Comparison of ENCODE assay signal across 35 mouse cellular contexts in the genomic region with DNA sequence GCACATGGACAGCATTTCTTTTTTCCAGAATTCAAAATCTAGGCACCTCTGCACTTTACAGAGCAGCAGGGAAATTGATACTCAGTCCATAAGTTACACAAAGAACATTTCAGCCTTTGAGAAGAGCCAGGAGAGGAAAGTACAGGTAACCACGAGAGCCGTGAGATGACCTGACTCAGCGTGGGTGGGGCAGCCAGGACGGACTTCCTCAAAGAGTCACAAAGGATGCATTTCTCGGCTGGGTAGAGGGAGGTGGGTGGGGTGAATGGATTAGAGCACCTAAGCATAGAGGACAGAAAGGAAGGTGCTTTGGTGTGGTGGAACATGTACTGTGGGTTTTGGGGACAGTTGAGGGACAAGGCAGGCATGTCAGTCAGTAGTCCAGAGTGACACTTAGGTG. TPM values are rescaled to one million over a fixed set of nuclear protein-coding genes. Genes with fewer than 3 reads are reported as not detected.
DNase-seq lines count a peak whose midpoint lies in the region; ATAC-seq and TF ChIP-seq lines count a peak whose summit lies in the region.
"Had no signal": no experiment of that assay in that cellular context is flagged by ENCODE, and none has a peak within 500 bp of the region (broad histone marks: within the 10 kb centered on the region; RNA-seq: fewer than 3 reads in every experiment).

No protein-coding gene starts in this region.

- TF ChIP-seq RAD21 in MEL (IDR thresholded peaks at IDR 0.05; ENCODE audit: low read depth, low read length) = no peak

- no peaks in the 10 kb centered on the region for H3K79me2 ChIP-seq in MEL (ENCODE audit: control insufficient read depth, insufficient read depth, low read length, poor library complexity)

- H3K36me3 ChIP-seq in MEL (ENCODE audit: control insufficient read depth in 1 of 2, insufficient read depth in 2 of 2, low read length in 2 of 2) = peaks cover 0 to 2% of the 10 kb centered on the region in 2 experiments; a peak in 2 of 4 replicates
- no peaks in the 10 kb centered on the region for H3K36me3 ChIP-seq in intestine, embryonic 15.5 days
- H3K36me3 ChIP-seq in small intestine, adult 2 months (ENCODE audit: control insufficient read depth, insufficient read depth, low read length) = peaks cover 1% of the 10 kb centered on the region
- H3K36me3 ChIP-seq in hindbrain, postnatal 0 days (ENCODE audit: insufficient read depth, low read length) = no peaks in the 10 kb centered on the region
- no peaks in the 10 kb centered on the region for H3K36me3 ChIP-seq in heart, embryonic 10.5 days
- H3K36me3 ChIP-seq: G1E; hindbrain, embryonic 12.5 days; limb, embryonic 12.5 days; midbrain, embryonic 13.5 days; neural tube, embryonic 15.5 days had no signal

- no peak overlapping the region for H3K4me3 ChIP-seq in MEL (ENCODE audit: control insufficient read depth in 1 of 2, insufficient read depth in 1 of 2, low read depth in 2 of 2, low read length in 2 of 2)
- no peak overlapping the region for H3K4me3 ChIP-seq in intestine, embryonic 15.5 days (replicated peaks)
- H3K4me3 ChIP-seq in small intestine, adult 2 months (ENCODE audit: low read depth, low read length) = no peak overlapping the region
- no peak overlapping the region for H3K4me3 ChIP-seq in hindbrain, postnatal 0 days (ENCODE audit: low read length)
- H3K4me3 ChIP-seq in heart, embryonic 10.5 days = no peak overlapping the region
- H3K4me3 ChIP-seq: erythroblast, embryonic 14.5 days; hindbrain, embryonic 12.5 days; limb, embryonic 12.5 days; midbrain, embryonic 13.5 days; neural tube, embryonic 15.5 days had no signal

- peak; percentile 24 to 45 for DNase-seq in B cell, adult 2 months
- DNase-seq in MEL (ENCODE audit: low read depth, low spot score) = peak; percentile 47
- DNase-seq in frontal cortex, postnatal 14 days (ENCODE audit: low spot score in 2 of 2) = no peak
- DNase-seq in hindbrain, postnatal 0 days (ENCODE audit: low spot score) = no peak
- no peak for DNase-seq in heart, embryonic 10.5 days (ENCODE audit: low spot score)
- no peak for DNase-seq in lung, adult 18-20 months
- DNase-seq: adrenal gland, postnatal 25 days; cerebellum, adult 11-12 months; cerebellum, postnatal 10 days; gastrocnemius, postnatal 14 days; heart, postnatal 36 days; kidney, adult 9 months; kidney, postnatal 10 days; layer of hippocampus, adult 9-11 months; lung, postnatal 4 days; right cerebral cortex, postnatal 25 days; spleen, adult 18-20 months; thymus, postnatal 14 days had no signal

- peaks cover 0 to 8% of the 10 kb centered on the region in 2 experiments; a peak in 3 of 4 replicates for H3K4me1 ChIP-seq in MEL (ENCODE audit: control insufficient read depth in 1 of 2, insufficient read depth in 2 of 2, low read length in 2 of 2)
- peaks cover 3% of the 10 kb centered on the region; the same call in 1 of the 2 replicates for H3K4me1 ChIP-seq in intestine, embryonic 15.5 days (replicated peaks)
- H3K4me1 ChIP-seq in small intestine, adult 2 months (ENCODE audit: control insufficient read depth, insufficient read depth, insufficient read length, low read length) = peaks cover 13% of the 10 kb centered on the region; the same call in 1 of the 2 replicates
- peaks cover 5% of the 10 kb centered on the region; the same call in 1 of the 2 replicates for H3K4me1 ChIP-seq in hindbrain, postnatal 0 days (ENCODE audit: insufficient read depth, low read length)
- H3K4me1 ChIP-seq in heart, embryonic 10.5 days = peaks cover 20% of the 10 kb centered on the region

- ATAC-seq in intestine, embryonic 15.5 days = peak; percentile 19; the same call in 1 of the 2 replicates
- ATAC-seq in hindbrain, postnatal 0 days = no peak
- ATAC-seq: forebrain, embryonic 16.5 days; midbrain, embryonic 13.5 days; Patski had no signal

- 0 out of 4 replicates have a peak, but pooled peaks cover 0 to 3% of the 10 kb centered on the region in 2 experiments for H3K27me3 ChIP-seq in MEL (ENCODE audit: control insufficient read depth in 1 of 2, insufficient read depth in 2 of 2, low read length in 2 of 2)
- H3K27me3 ChIP-seq in intestine, embryonic 15.5 days (replicated peaks) = peaks cover 27% of the 10 kb centered on the region
- H3K27me3 ChIP-seq in small intestine, adult 2 months (ENCODE audit: control insufficient read depth, insufficient read depth, low read length) = no peaks in the 10 kb centered on the region
- peaks cover 41% of the 10 kb centered on the region for H3K27me3 ChIP-seq in hindbrain, postnatal 0 days (ENCODE audit: insufficient read depth, low read length)
- peaks cover 55% of the 10 kb centered on the region for H3K27me3 ChIP-seq in heart, embryonic 10.5 days (ENCODE audit: insufficient read depth, poor library complexity, severe bottlenecking)

- no peak for TF ChIP-seq CTCF in MEL (IDR thresholded peaks at IDR 0.05 in 2 of 3, conservative IDR thresholded peaks at IDR 0.05 in 1 of 3; ENCODE audit: control insufficient read depth in 1 of 3, insufficient read depth in 1 of 3, low read depth in 2 of 3, low read length in 3 of 3, poor library complexity in 1 of 3, severe bottlenecking in 1 of 3)
- TF ChIP-seq CTCF in small intestine, adult 2 months (IDR thresholded peaks at IDR 0.05; ENCODE audit: extremely low read depth, insufficient read length, insufficient replicate concordance, low read depth, low read length) = no peak
- no peak for TF ChIP-seq CTCF in hindbrain, postnatal 0 days (IDR thresholded peaks at IDR 0.05; ENCODE audit: low read depth)

- no peak overlapping the region for H3K27ac ChIP-seq in MEL (ENCODE audit: control insufficient read depth, low read depth, low read length)
- peak overlapping the region; percentile 89 for H3K27ac ChIP-seq in intestine, embryonic 15.5 days
- peak overlapping the region; percentile 100 for H3K27ac ChIP-seq in small intestine, adult 2 months (ENCODE audit: insufficient read depth, low read depth, low read length)
- no peak overlapping the region for H3K27ac ChIP-seq in hindbrain, postnatal 0 days
- H3K27ac ChIP-seq in heart, embryonic 10.5 days = no peak overlapping the region
- H3K27ac ChIP-seq: hindbrain, embryonic 12.5 days; limb, embryonic 12.5 days; midbrain, embryonic 13.5 days; neural tube, embryonic 15.5 days had no signal

- peak overlapping the region; percentile 34; the same call in 1 of the 2 replicates for H3K4me2 ChIP-seq in intestine, embryonic 15.5 days (replicated peaks)
- H3K4me2 ChIP-seq in hindbrain, postnatal 0 days (ENCODE audit: low read depth, low read length) = no peak overlapping the region
- H3K4me2 ChIP-seq: heart, embryonic 11.5 days; hindbrain, embryonic 12.5 days; limb, embryonic 12.5 days; liver, embryonic 11.5 days; midbrain, embryonic 13.5 days; neural tube, embryonic 15.5 days had no signal

- H3K9ac ChIP-seq in MEL (ENCODE audit: control insufficient read depth, low read depth, low read length, poor library complexity, severe bottlenecking) = no peak overlapping the region
- H3K9ac ChIP-seq in intestine, embryonic 15.5 days = peak overlapping the region; percentile 17; the same call in 1 of the 2 replicates
- no peak overlapping the region for H3K9ac ChIP-seq in hindbrain, postnatal 0 days (replicated peaks; ENCODE audit: low read length)
- H3K9ac ChIP-seq: hindbrain, embryonic 12.5 days; limb, embryonic 12.5 days; midbrain, embryonic 13.5 days; neural tube, embryonic 15.5 days had no signal

- TF ChIP-seq EP300 in MEL (IDR thresholded peaks at IDR 0.05; ENCODE audit: low read depth in 1 of 2, low read length in 2 of 2) = no peak

- no peak for TF ChIP-seq POLR2A in MEL (IDR thresholded peaks at IDR 0.05; ENCODE audit: control insufficient read depth in 1 of 2, insufficient read depth in 1 of 2, low read depth in 1 of 2, low read length in 2 of 2, poor library complexity in 1 of 2)
- no peak for TF ChIP-seq POLR2A in small intestine, adult 2 months (IDR thresholded peaks at IDR 0.05; ENCODE audit: low read depth, low read length)

- WGBS in intestine, embryonic 15.5 days = 20% methylated on average over 5 of the region's 5 CpGs
- 8% methylated on average over 5 of the region's 5 CpGs for WGBS in small intestine, adult 2 months
- 51% methylated on average over 5 of the region's 5 CpGs for WGBS in hindbrain, postnatal 0 days
- 44% methylated on average over 5 of the region's 5 CpGs for WGBS in heart, embryonic 10.5 days

- no peaks in the 10 kb centered on the region for H3K9me3 ChIP-seq in MEL (replicated peaks; ENCODE audit: insufficient read depth, low read length)
- no peaks in the 10 kb centered on the region for H3K9me3 ChIP-seq in intestine, embryonic 15.5 days
- no peaks in the 10 kb centered on the region for H3K9me3 ChIP-seq in hindbrain, postnatal 0 days (ENCODE audit: low read length)
- no peaks in the 10 kb centered on the region for H3K9me3 ChIP-seq in heart, embryonic 10.5 days
- H3K9me3 ChIP-seq: hindbrain, embryonic 12.5 days; limb, embryonic 12.5 days; midbrain, embryonic 13.5 days; neural tube, embryonic 15.5 days had no signal

RNA-seq across cellular contexts. Expression of a gene that starts 2.7 kb away (rescaled TPM):
- 0.26 and 0.31 TPM in 2 replicates for total RNA-seq in MEL (2012; rRNA removed)
- under 1 TPM in 1 of 2 experiments, not detected in 1; 0.36 TPM for polyA plus RNA-seq in MEL (2012; ENCODE audit: insufficient read depth in 1 of 2, insufficient read length in 2 of 2, low read depth in 1 of 2, low replicate concordance in 2 of 2, missing spikeins in 1 of 2)
- 977 and 1,030 TPM in 2 replicates for polyA plus RNA-seq in intestine, embryonic 15.5 days (2015; fragmentation: Nextera tagmentation; extraction: Ambion mirVana)
- 521 and 1,844 TPM in 2 replicates for polyA plus RNA-seq in small intestine, adult 2 months (2012; rRNA removed)
- not detected in 2 replicates for total RNA-seq in hindbrain, postnatal 0 days (2014; rRNA removed)
- 0.18 and 0.19 TPM in 2 replicates for polyA plus RNA-seq in hindbrain, postnatal 0 days (2015; fragmentation: Nextera tagmentation; extraction: Ambion mirVana)
- polyA plus RNA-seq in heart, embryonic 10.5 days (2016; fragmentation: Nextera tagmentation; extraction: Ambion mirVana) = 4.7 and 22.3 TPM in 2 replicates
- total RNA-seq: CH12.LX; common myeloid progenitor, adult 5-6 weeks; G1E; heart, postnatal 36 days; left cerebral cortex, adult 18-20 months; left cerebral cortex, postnatal 14 days; megakaryocyte-erythroid progenitor cell, adult 5-6 weeks had no signal
- polyA plus RNA-seq: erythroblast, embryonic 14.5 days; forebrain, embryonic 16.5 days; G1E; Patski had no signal

RNA-seq across cellular contexts. Expression of a gene that starts 13.9 kb away (rescaled TPM):
- 0.12 TPM in 1 of 2 replicates, not detected in the other for total RNA-seq in MEL (2012; rRNA removed)
- polyA plus RNA-seq in MEL (2012; ENCODE audit: insufficient read depth in 1 of 2, insufficient read length in 2 of 2, low read depth in 1 of 2, low replicate concordance in 2 of 2, missing spikeins in 1 of 2) = under 1 TPM in 1 of 2 experiments, not detected in 1; 0.19 TPM
- 20.4 and 21.8 TPM in 2 replicates for polyA plus RNA-seq in intestine, embryonic 15.5 days (2015; fragmentation: Nextera tagmentation; extraction: Ambion mirVana)
- 11.2 and 12.9 TPM in 2 replicates for polyA plus RNA-seq in small intestine, adult 2 months (2012; rRNA removed)
- total RNA-seq in hindbrain, postnatal 0 days (2014; rRNA removed) = 9.5 and 12.8 TPM in 2 replicates
- 6.1 and 6.5 TPM in 2 replicates for polyA plus RNA-seq in hindbrain, postnatal 0 days (2015; fragmentation: Nextera tagmentation; extraction: Ambion mirVana)
- 17.8 and 24.1 TPM in 2 replicates for polyA plus RNA-seq in heart, embryonic 10.5 days (2016; fragmentation: Nextera tagmentation; extraction: Ambion mirVana)

RNA-seq across cellular contexts. Expression of a gene that starts 19.1 kb away (rescaled TPM):
- 47.3 and 49.6 TPM in 2 replicates for total RNA-seq in MEL (2012; rRNA removed)
- polyA plus RNA-seq in MEL (2012; ENCODE audit: insufficient read depth in 1 of 2, insufficient read length in 2 of 2, low read depth in 1 of 2, low replicate concordance in 2 of 2, missing spikeins in 1 of 2) = 100 to 1,000 TPM in 1 of 2 experiments, not detected in 1; 133 TPM
- polyA plus RNA-seq in intestine, embryonic 15.5 days (2015; fragmentation: Nextera tagmentation; extraction: Ambion mirVana) = 23.2 and 26.3 TPM in 2 replicates
- 59.7 and 116 TPM in 2 replicates for polyA plus RNA-seq in small intestine, adult 2 months (2012; rRNA removed)
- total RNA-seq in hindbrain, postnatal 0 days (2014; rRNA removed) = 37.7 and 40.9 TPM in 2 replicates
- 24.7 and 25.0 TPM in 2 replicates for polyA plus RNA-seq in hindbrain, postnatal 0 days (2015; fragmentation: Nextera tagmentation; extraction: Ambion mirVana)
- 20.5 and 23.8 TPM in 2 replicates for polyA plus RNA-seq in heart, embryonic 10.5 days (2016; fragmentation: Nextera tagmentation; extraction: Ambion mirVana)

RNA-seq across cellular contexts. Expression of a gene that starts 20.5 kb away (rescaled TPM):
- 170 and 189 TPM in 2 replicates for total RNA-seq in MEL (2012; rRNA removed)
- polyA plus RNA-seq in MEL (2012; ENCODE audit: insufficient read depth in 1 of 2, insufficient read length in 2 of 2, low read depth in 1 of 2, low replicate concordance in 2 of 2, missing spikeins in 1 of 2) = 100 to 1,000 TPM in 1 of 2 experiments, not detected in 1; 222 TPM
- 102 and 105 TPM in 2 replicates for polyA plus RNA-seq in intestine, embryonic 15.5 days (2015; fragmentation: Nextera tagmentation; extraction: Ambion mirVana)
- 24.4 and 37.8 TPM in 2 replicates for polyA plus RNA-seq in small intestine, adult 2 months (2012; rRNA removed)
- 137 and 147 TPM in 2 replicates for total RNA-seq in hindbrain, postnatal 0 days (2014; rRNA removed)
- polyA plus RNA-seq in hindbrain, postnatal 0 days (2015; fragmentation: Nextera tagmentation; extraction: Ambion mirVana) = 168 and 170 TPM in 2 replicates
- polyA plus RNA-seq in heart, embryonic 10.5 days (2016; fragmentation: Nextera tagmentation; extraction: Ambion mirVana) = 135 and 147 TPM in 2 replicates

RNA-seq across cellular contexts. Expression of a gene that starts 26.2 kb away (rescaled TPM):
- 0.33 and 0.50 TPM in 2 replicates for total RNA-seq in MEL (2012; rRNA removed)
- under 1 TPM in 1 of 2 experiments, not detected in 1; 0.92 TPM for polyA plus RNA-seq in MEL (2012; ENCODE audit: insufficient read depth in 1 of 2, insufficient read length in 2 of 2, low read depth in 1 of 2, low replicate concordance in 2 of 2, missing spikeins in 1 of 2)
- 2.5 and 3.1 TPM in 2 replicates for polyA plus RNA-seq in intestine, embryonic 15.5 days (2015; fragmentation: Nextera tagmentation; extraction: Ambion mirVana)
- polyA plus RNA-seq in small intestine, adult 2 months (2012; rRNA removed) = 10.6 and 11.4 TPM in 2 replicates
- 23.9 and 31.1 TPM in 2 replicates for total RNA-seq in hindbrain, postnatal 0 days (2014; rRNA removed)
- 3.3 and 5.9 TPM in 2 replicates for polyA plus RNA-seq in hindbrain, postnatal 0 days (2015; fragmentation: Nextera tagmentation; extraction: Ambion mirVana)
- 1.8 and 2.1 TPM in 2 replicates for polyA plus RNA-seq in heart, embryonic 10.5 days (2016; fragmentation: Nextera tagmentation; extraction: Ambion mirVana)
- total RNA-seq: common myeloid progenitor, adult 5-6 weeks; megakaryocyte-erythroid progenitor cell, adult 5-6 weeks had no signal
- polyA plus RNA-seq: G1E had no signal

Comparison
In these comparisons a context has a peak if more than half of its experiments do, and no peak if none do; other contexts are left out.
1. DNase-seq: peak in B cell, adult 2 months (2 of 2) and MEL (single experiment); none in frontal cortex, postnatal 14 days (0 of 2), hindbrain, postnatal 0 days (single experiment), heart, embryonic 10.5 days (single experiment) and lung, adult 18-20 months (0 of 2).
2. H3K27ac ChIP-seq: peak in intestine, embryonic 15.5 days (single experiment) and small intestine, adult 2 months (single experiment); none in MEL (single experiment), hindbrain, postnatal 0 days (single experiment) and heart, embryonic 10.5 days (single experiment).
3. RNA of a gene that starts 2.7 kb away (polyA plus RNA-seq): 521 to 1,844 TPM in small intestine, adult 2 months and 977 to 1,030 TPM in intestine, embryonic 15.5 days; 4.7 to 22.3 TPM in heart, embryonic 10.5 days, 0.36 TPM in MEL and 0.18 to 0.19 TPM in hindbrain, postnatal 0 days; every median in the first group is over 10 times any median in the second.